Comparison of ENCODE assay signal across 8 mouse cellular contexts in genomic region chr4:128947326-128947933, GRCm38 (mm10). TPM values are rescaled to one million over a fixed set of nuclear protein-coding genes. Genes with fewer than 3 reads are reported as not detected.
DNase-seq lines count a peak whose midpoint lies in the region; ATAC-seq and TF ChIP-seq lines count a peak whose summit lies in the region.

No protein-coding gene starts in this region.

- no peak overlapping the region for H3K4me3 ChIP-seq in intestine, embryonic 14.5 days (ENCODE audit: low read depth, low read length)
- no peak overlapping the region for H3K4me3 ChIP-seq in intestine, postnatal 0 days (ENCODE audit: low read depth, low read length)
- H3K4me3 ChIP-seq in heart, embryonic 15.5 days, result no peak overlapping the region
- H3K4me3 ChIP-seq in thymus, adult 2 months (ENCODE audit: control insufficient read depth, insufficient read depth, low read length), result no peak overlapping the region

- peak overlapping the region; percentile 16 for H3K4me2 ChIP-seq in intestine, embryonic 14.5 days (ENCODE audit: low read length)
- no peak overlapping the region for H3K4me2 ChIP-seq in intestine, postnatal 0 days (replicated peaks; ENCODE audit: low read depth)
- H3K4me2 ChIP-seq in heart, embryonic 15.5 days, result peak overlapping the region; percentile 35

- DNase-seq in intestine, embryonic 14.5 days (ENCODE audit: low spot score), result no peak
- DNase-seq in ZHBTc4 (ENCODE audit: low read depth, low spot score), result peak; percentile 77
- DNase-seq in adipocyte (ENCODE audit: low spot score), result no peak
- DNase-seq in thymus, adult 2 months, result no peak
- DNase-seq in thymus, postnatal 0 days (ENCODE audit: low spot score), result no peak

- H3K9me3 ChIP-seq in intestine, embryonic 14.5 days (ENCODE audit: control insufficient read depth, low read length), result no peaks in the 10 kb centered on the region
- H3K9me3 ChIP-seq in intestine, postnatal 0 days (ENCODE audit: control insufficient read depth), result no peaks in the 10 kb centered on the region
- H3K9me3 ChIP-seq in heart, embryonic 15.5 days (replicated peaks), result no peaks in the 10 kb centered on the region

- H3K27me3 ChIP-seq in intestine, embryonic 14.5 days (replicated peaks; ENCODE audit: control insufficient read depth, insufficient read depth, low read length), result no peaks in the 10 kb centered on the region
- H3K27me3 ChIP-seq in intestine, postnatal 0 days (replicated peaks; ENCODE audit: control insufficient read depth, insufficient read depth, low read length), result no peaks in the 10 kb centered on the region
- peaks cover 7% of the 10 kb centered on the region for H3K27me3 ChIP-seq in heart, embryonic 15.5 days
- no peaks in the 10 kb centered on the region for H3K27me3 ChIP-seq in thymus, adult 2 months (ENCODE audit: control insufficient read depth, insufficient read depth, low read length)

- no peaks in the 10 kb centered on the region for H3K36me3 ChIP-seq in intestine, embryonic 14.5 days (ENCODE audit: control insufficient read depth, insufficient read depth, low read length)
- no peaks in the 10 kb centered on the region for H3K36me3 ChIP-seq in intestine, postnatal 0 days (ENCODE audit: control insufficient read depth, insufficient read depth)
- no peaks in the 10 kb centered on the region for H3K36me3 ChIP-seq in heart, embryonic 15.5 days
- H3K36me3 ChIP-seq in thymus, adult 2 months (ENCODE audit: control insufficient read depth, insufficient read depth, low read length), result no peaks in the 10 kb centered on the region

- no peak for TF ChIP-seq POLR2A in thymus, adult 2 months (IDR thresholded peaks at IDR 0.05; ENCODE audit: control insufficient read depth, extremely low read depth, insufficient read depth, low read length, poor library complexity)

- 15% methylated on average over 18 of the region's 18 CpGs for WGBS in intestine, embryonic 14.5 days
- WGBS in intestine, postnatal 0 days, result 17% methylated on average over 18 of the region's 18 CpGs
- WGBS in heart, embryonic 15.5 days, result 18% methylated on average over 18 of the region's 18 CpGs
- WGBS in thymus, adult 2 months, result 60% methylated on average over 18 of the region's 18 CpGs

- no peak overlapping the region for H3K27ac ChIP-seq in intestine, embryonic 14.5 days (ENCODE audit: low read depth)
- H3K27ac ChIP-seq in intestine, postnatal 0 days (ENCODE audit: low read depth, low read length), result no peak overlapping the region
- no peak overlapping the region for H3K27ac ChIP-seq in heart, embryonic 15.5 days
- H3K27ac ChIP-seq in thymus, adult 2 months (ENCODE audit: control insufficient read depth, insufficient read depth, low read length), result no peak overlapping the region

- H3K9ac ChIP-seq in intestine, embryonic 14.5 days (ENCODE audit: low read length), result no peak overlapping the region
- H3K9ac ChIP-seq in intestine, postnatal 0 days (ENCODE audit: low read depth, low read length), result no peak overlapping the region
- no peak overlapping the region for H3K9ac ChIP-seq in heart, embryonic 15.5 days

- no peak for TF ChIP-seq CTCF in intestine, postnatal 0 days (IDR thresholded peaks at IDR 0.05; ENCODE audit: low read depth)
- no peak for TF ChIP-seq CTCF in thymus, adult 2 months (IDR thresholded peaks at IDR 0.05; ENCODE audit: borderline replicate concordance, control insufficient read depth, extremely low read depth, insufficient read depth, low read length, poor library complexity)

- no peak for ATAC-seq in intestine, embryonic 14.5 days (replicated peaks; ENCODE audit: low FRiP score, low TSS enrichment, low read depth)
- ATAC-seq in intestine, postnatal 0 days, result no peak; the same call in 1 of the 2 replicates
- ATAC-seq in heart, embryonic 15.5 days (replicated peaks; ENCODE audit: insufficient number of reproducible peaks, insufficient read depth, low FRiP score, low read depth), result no peak; the same call in 1 of the 2 replicates
- peak; percentile 67 for ATAC-seq in megakaryocyte-erythroid progenitor cell, adult 5-6 weeks (replicated peaks; ENCODE audit: low FRiP score, low TSS enrichment, poor library complexity, severe bottlenecking)

- H3K4me1 ChIP-seq in intestine, embryonic 14.5 days (replicated peaks; ENCODE audit: control insufficient read depth, insufficient read depth, low read length), result peaks cover 4% of the 10 kb centered on the region; the same call in 1 of the 2 replicates
- no peaks in the 10 kb centered on the region for H3K4me1 ChIP-seq in intestine, postnatal 0 days (replicated peaks; ENCODE audit: control insufficient read depth, insufficient read depth, low read length)
- peaks cover 5% of the 10 kb centered on the region for H3K4me1 ChIP-seq in heart, embryonic 15.5 days (replicated peaks)
- H3K4me1 ChIP-seq in thymus, adult 2 months (replicated peaks; ENCODE audit: control insufficient read depth, insufficient read depth, low read length), result no peaks in the 10 kb centered on the region

RNA-seq across cellular contexts. Expression of gene Azin2, which starts 14.8 kb away (rescaled TPM):
- polyA plus RNA-seq in intestine, embryonic 14.5 days (2014; fragmentation: Nextera tagmentation; extraction: Ambion mirVana), result 17.5 and 20.1 TPM in 2 replicates
- polyA plus RNA-seq in intestine, postnatal 0 days (2015; fragmentation: Nextera tagmentation; extraction: Ambion mirVana), result 13.1 and 13.3 TPM in 2 replicates
- 6.8 and 10.4 TPM in 2 replicates for polyA plus RNA-seq in heart, embryonic 15.5 days (2015; fragmentation: Nextera tagmentation; extraction: Ambion mirVana)
- not detected in 2 replicates for total RNA-seq in megakaryocyte-erythroid progenitor cell, adult 5-6 weeks (2014; fragmentation: Nextera tagmentation)
- not detected in 2 replicates for total RNA-seq in megakaryocyte-erythroid progenitor cell, adult 5-6 weeks (2017)
- polyA plus RNA-seq in thymus, adult 2 months (2012; rRNA removed), result 6.9 and 7.6 TPM in 2 replicates
- 7.1 and 9.2 TPM in 2 replicates for polyA plus RNA-seq in thymus, postnatal 0 days (2015; fragmentation: Nextera tagmentation; extraction: Ambion mirVana)

RNA-seq across cellular contexts. Expression of gene Ak2, which starts 44.3 kb away (rescaled TPM):
- polyA plus RNA-seq in intestine, embryonic 14.5 days (2014; fragmentation: Nextera tagmentation; extraction: Ambion mirVana), result 183 and 184 TPM in 2 replicates
- 538 and 552 TPM in 2 replicates for polyA plus RNA-seq in intestine, postnatal 0 days (2015; fragmentation: Nextera tagmentation; extraction: Ambion mirVana)
- polyA plus RNA-seq in heart, embryonic 15.5 days (2015; fragmentation: Nextera tagmentation; extraction: Ambion mirVana), result 149 and 155 TPM in 2 replicates
- total RNA-seq in megakaryocyte-erythroid progenitor cell, adult 5-6 weeks (2014; fragmentation: Nextera tagmentation), result 192 and 206 TPM in 2 replicates
- 179 and 181 TPM in 2 replicates for total RNA-seq in megakaryocyte-erythroid progenitor cell, adult 5-6 weeks (2017)
- 60.0 and 60.1 TPM in 2 replicates for polyA plus RNA-seq in thymus, adult 2 months (2012; rRNA removed)
- polyA plus RNA-seq in thymus, postnatal 0 days (2015; fragmentation: Nextera tagmentation; extraction: Ambion mirVana), result 208 and 209 TPM in 2 replicates
